Mouse (Mus musculus) megakaryocyte-erythroid progenitor cell, adult 5-6 weeks (primary cell): ENCODE data around the gene Snx30. TPM values are rescaled to one million over a fixed set of nuclear protein-coding genes. Genes with fewer than 3 reads are reported as not detected.
A peak's percentile ranks its signal among the peaks of the same experiment; 100 is the strongest.
"Not testable (repeated sequence)": the region's sequence is repeated elsewhere in the genome, so short reads cannot be mapped to it uniquely, and the experiment has no call there.

ENCODE experiments used
- ATAC-seq: replicated peaks from 2 replicates; pipeline ENCODE4 v1.8.0; 2016; ENCODE audit warnings: mild to moderate bottlenecking, inconsistent platforms; ENCODE audit not compliant: severe bottlenecking, poor library complexity, low FRiP score, low TSS enrichment
- total RNA-seq, 2 experiments: library from RNA; stranded (forward) in 1 of 2; stranded (reverse) in 1 of 2; fragments of 200-1000, 215-1000 nt in 1 of 2; fragments of >200 nt in 1 of 2; fragmentation: Nextera tagmentation in 1 of 2; gene quantifications; 2 replicates each; pipeline ENCODE4 v1.2.3; 2014 to 2017

The Snx30 gene
- total RNA-seq, 2 experiments from 2014 or later, result 4.9 to 11.2 TPM

- no peak for ATAC-seq
These were observed 16.6 kb upstream of the Snx30 start for GRCm38 (mm10) chr4:59789015-59789414.

GRCm38 (mm10) chr4:59793626-59794025 is 12.0 kb upstream of the Snx30 start:
- not testable (repeated sequence) for ATAC-seq

GRCm38 (mm10) chr4:59794116-59794515 is 11.5 kb upstream of the Snx30 start:
- ATAC-seq, result no peak

GRCm38 (mm10) chr4:59795788-59796455 is 9.7 kb upstream of the Snx30 start:
- ATAC-seq, result no peak

- ATAC-seq, result no peak
These were observed 5.5 kb upstream of the Snx30 start for GRCm38 (mm10) chr4:59800181-59800580.

GRCm38 (mm10) chr4:59801489-59801888 is 4.2 kb upstream of the Snx30 start, which contains the start of gene Inip:
Inip (minus strand) TSS chr4:59801589.
- no peak for ATAC-seq

- ATAC-seq, result no peak
These were observed 3.5 kb upstream of the Snx30 start for GRCm38 (mm10) chr4:59802107-59802506.

- peak; percentile 91 for ATAC-seq
These were observed 2.8 kb upstream of the Snx30 start for GRCm38 (mm10) chr4:59802792-59803191.

GRCm38 (mm10) chr4:59803358-59803757 is 2.3 kb upstream of the Snx30 start:
- ATAC-seq, result no peak

GRCm38 (mm10) chr4:59804754-59805153 is 886 bp upstream of the Snx30 start:
- no peak for ATAC-seq

- peak; percentile 31; the same call in 1 of the 2 replicates for ATAC-seq
These were observed 583 bp downstream of the Snx30 start for GRCm38 (mm10) chr4:59805968-59806878.

GRCm38 (mm10) chr4:59806879-59807195 is 1.2 kb downstream of the Snx30 start:
- no peak for ATAC-seq

GRCm38 (mm10) chr4:59807521-59807920 is 1.9 kb downstream of the Snx30 start:
- no peak for ATAC-seq

GRCm38 (mm10) chr4:59808396-59808795 is 2.8 kb downstream of the Snx30 start:
- ATAC-seq, result peak; percentile 52

- ATAC-seq, result peak; percentile 61
These were observed 8.5 kb downstream of the Snx30 start for GRCm38 (mm10) chr4:59814094-59814493.

GRCm38 (mm10) chr4:59815121-59815810 is 9.6 kb downstream of the Snx30 start:
- ATAC-seq, result no peak

GRCm38 (mm10) chr4:59816016-59816415 is 10.4 kb downstream of the Snx30 start:
- no peak for ATAC-seq

GRCm38 (mm10) chr4:59816477-59816876 is 10.8 kb downstream of the Snx30 start:
- ATAC-seq, result no peak

- ATAC-seq, result no peak; the same call in 1 of the 2 replicates
These were observed 12.2 kb downstream of the Snx30 start for GRCm38 (mm10) chr4:59817790-59818189.

- no peak for ATAC-seq
These were observed 12.9 kb downstream of the Snx30 start for GRCm38 (mm10) chr4:59818498-59818897.
